Mouse (Mus musculus) intestine, embryonic 15.5 days (tissue): ENCODE data around the gene Gm9195. TPM values are rescaled to one million over a fixed set of nuclear protein-coding genes. Genes with fewer than 3 reads are reported as not detected.
A peak's percentile ranks its signal among the peaks of the same experiment; 100 is the strongest.

Source experiments
- ATAC-seq: fragments of 200-750 bp; cut with Nextera tagmentation; 2 replicates; pipeline ENCODE4 v1.8.0; 2017; ENCODE audit warnings: moderate TSS enrichment, moderate library complexity
- H3K27ac ChIP-seq: fragments of 300-500 bp; sonication (generic); 2 replicates; pipeline ENCODE4 v1.5.1; 2015; ENCODE audit warnings: mild to moderate bottlenecking, inconsistent platforms
- H3K27me3 ChIP-seq: fragments of 300-500 bp; sonication (generic); replicated peaks from 2 replicates; pipeline ENCODE4 v1.6.1; 2015; ENCODE audit warnings: inconsistent platforms
- H3K36me3 ChIP-seq: fragments of 300-500 bp; sonication (generic); 2 replicates; pipeline ENCODE4 v1.6.1; 2015; ENCODE audit warnings: inconsistent platforms
- H3K4me1 ChIP-seq: fragments of 300-500 bp; sonication (generic); replicated peaks from 2 replicates; pipeline ENCODE4 v1.6.1; 2015; ENCODE audit warnings: inconsistent platforms
- H3K4me2 ChIP-seq: fragments of 300-500 bp; sonication (generic); replicated peaks from 2 replicates; pipeline ENCODE4 v1.6.1; 2015; ENCODE audit warnings: mild to moderate bottlenecking, inconsistent platforms
- H3K4me3 ChIP-seq: fragments of 300-500 bp; sonication (generic); replicated peaks from 2 replicates; pipeline ENCODE4 v1.5.1; 2015; ENCODE audit warnings: inconsistent platforms
- H3K9ac ChIP-seq: fragments of 300-500 bp; sonication (generic); 2 replicates; pipeline ENCODE4 v1.6.1; 2015; ENCODE audit warnings: inconsistent platforms
- H3K9me3 ChIP-seq: fragments of 300-500 bp; sonication (generic); 2 replicates; pipeline ENCODE4 v1.6.1; 2016; ENCODE audit warnings: inconsistent platforms
- whole genome bisulfite sequencing: fragments of 180-500 bp; shearing (Covaris S2); methylation state at CpG from one replicate; pipeline ENCODE4 v1.1.7; 2015; 5-methylcytosine and 5-hydroxymethylcytosine counted together
- polyA plus RNA-seq: library from polyadenylated mRNA; unstranded; fragments of >200 nt; fragmentation: Nextera tagmentation; extraction: Ambion mirVana; gene quantifications from 2 replicates; pipeline ENCODE4 v1.2.1, GENCODE M21; 2015

Gene Gm9195
- polyA plus RNA-seq, 1 experiment from 2014 or later = not detected

- 86% methylated on average over 1 of the region's 1 CpGs for WGBS
- Histone ChIP-seq H3K36me3 (no peaks in the 10 kb centered on the region), H3K4me2 (no peak overlapping the region), H3K4me3 (no peak overlapping the region), H3K9ac (no peak overlapping the region), H3K27ac (no peak overlapping the region), H3K9me3 (no peaks in the 10 kb centered on the region), H3K27me3 (no peaks in the 10 kb centered on the region), H3K4me1 (no peaks in the 10 kb centered on the region)
- ATAC-seq = no peak
Observed at GRCm38 (mm10) chr14:72438976-72439375, 52.7 kb downstream of the Gm9195 start.

GRCm38 (mm10) chr14:72389696-72390095 is 101.9 kb downstream of the Gm9195 start:
- 58% methylated on average over 1 of the region's 1 CpGs for WGBS
- Histone ChIP-seq H3K9ac (no peak overlapping the region), H3K4me1 (no peaks in the 10 kb centered on the region), H3K27ac (no peak overlapping the region), H3K4me2 (no peak overlapping the region), H3K9me3 (no peaks in the 10 kb centered on the region), H3K36me3 (no peaks in the 10 kb centered on the region), H3K27me3 (no peaks in the 10 kb centered on the region), H3K4me3 (no peak overlapping the region)
- peak; percentile 90 for ATAC-seq

- Histone ChIP-seq H3K4me3 (no peak overlapping the region), H3K36me3 (no peaks in the 10 kb centered on the region), H3K4me1 (no peaks in the 10 kb centered on the region), H3K4me2 (no peak overlapping the region), H3K27ac (no peak overlapping the region), H3K27me3 (no peaks in the 10 kb centered on the region), H3K9ac (no peak overlapping the region), H3K9me3 (no peaks in the 10 kb centered on the region)
- ATAC-seq = peak; percentile 59; the same call in 1 of the 2 replicates
- WGBS = 47% methylated on average over 4 of the region's 4 CpGs
Observed at GRCm38 (mm10) chr14:72389288-72389687, 102.3 kb downstream of the Gm9195 start.

GRCm38 (mm10) chr14:72377224-72377623 is 114.4 kb downstream of the Gm9195 start:
- Histone ChIP-seq H3K4me2 (no peak overlapping the region), H3K27ac (no peak overlapping the region), H3K27me3 (no peaks in the 10 kb centered on the region), H3K9ac (no peak overlapping the region), H3K36me3 (no peaks in the 10 kb centered on the region), H3K4me3 (no peak overlapping the region), H3K9me3 (no peaks in the 10 kb centered on the region), H3K4me1 (no peaks in the 10 kb centered on the region)
- ATAC-seq = no peak
- 13% methylated on average over 2 of the region's 2 CpGs for WGBS

Other genes with a start within 250 kb of the Gm9195 start
- gene Fndc3a, start 218.2 kb upstream of the Gm9195 start, polyA plus RNA-seq = 44.5 and 53.3 TPM in 2 replicates